Mouse (Mus musculus) liver, postnatal 0 days (tissue): ENCODE measurements around the gene Gvin1.
"Not testable (repeated sequence)": the region's sequence is repeated elsewhere in the genome, so short reads cannot be mapped to it uniquely, and the experiment has no call there.

Source experiments
- CTCF ChIP-seq: sonication (generic); IDR thresholded peaks from 2 replicates; pipeline ENCODE4 v1.5.1; 2016; ENCODE audit warnings: antibody characterized with exemption, low read depth
- EP300 ChIP-seq: IDR thresholded peaks from 2 replicates; pipeline ENCODE4 v1.6.1; 2016; ENCODE audit warnings: antibody characterized with exemption, low read depth, mild to moderate bottlenecking

DNA sequence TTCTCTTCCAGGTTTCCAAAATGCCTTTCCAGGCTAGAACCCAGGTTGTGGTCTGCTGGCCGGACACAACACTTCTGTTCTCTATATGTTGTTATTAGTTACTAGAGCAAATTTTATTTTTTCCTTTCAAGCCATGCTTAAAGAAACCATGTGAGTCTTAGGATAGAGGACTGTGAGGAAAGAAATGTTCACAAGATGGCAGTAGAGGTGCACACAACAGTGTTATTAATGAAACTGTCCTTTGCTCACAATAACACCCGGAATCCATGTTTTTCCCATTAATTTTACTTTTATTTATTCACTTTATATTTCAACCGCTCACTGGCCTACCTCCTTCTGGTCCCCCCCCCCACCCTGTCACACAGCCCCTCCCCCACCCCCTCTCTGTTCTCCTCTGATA, 8.5 kb downstream of the Gvin1 start:
- TF ChIP-seq EP300: not testable (repeated sequence)
- peak; percentile 16; the same call in 1 of the 2 replicates for TF ChIP-seq CTCF
